ENCODE assay signal across 8 mouse cellular contexts in the genomic region with DNA sequence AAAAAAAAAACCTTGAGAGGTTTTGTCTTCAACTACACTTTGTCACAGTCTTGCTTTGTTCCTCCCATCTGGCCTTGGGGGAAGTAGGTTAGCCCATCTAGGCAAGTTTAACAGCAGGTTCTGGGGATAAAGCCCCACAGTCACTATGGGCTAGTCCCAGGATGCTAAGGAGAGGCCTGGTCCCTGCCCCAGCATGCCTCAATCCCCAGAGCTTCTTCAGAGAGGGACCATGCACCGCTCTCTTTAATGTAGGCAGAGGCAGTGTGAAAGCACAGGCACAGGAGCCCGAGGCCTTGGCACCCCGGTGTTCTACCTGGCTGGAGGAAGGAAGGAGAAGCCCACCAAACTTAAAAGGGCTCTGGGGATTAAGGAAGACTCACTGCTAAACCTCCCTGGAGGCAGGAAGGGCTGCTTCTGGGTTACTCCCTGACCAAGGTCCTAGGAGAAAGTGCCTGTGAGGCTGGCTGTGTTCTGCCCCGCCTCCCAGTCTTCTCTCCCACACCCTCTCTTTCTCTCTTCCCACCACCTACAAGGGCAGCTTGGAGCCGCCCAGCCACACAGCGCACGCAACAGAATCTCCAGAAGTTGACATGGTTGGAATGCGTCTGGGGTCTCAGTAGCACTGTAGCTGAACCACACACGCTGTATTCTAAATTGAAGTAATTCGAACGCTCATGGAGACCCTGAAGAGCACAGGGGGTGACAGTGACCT.
DNase-seq lines count a peak whose midpoint lies in the region; ATAC-seq lines count a peak whose summit lies in the region.

No protein-coding gene starts in this region.

- ATAC-seq in liver, embryonic 15.5 days (ENCODE audit: insufficient read depth), result peak; percentile 93
- no peak for ATAC-seq in neural tube, embryonic 11.5 days (ENCODE audit: insufficient read depth, low FRiP score, low TSS enrichment)

- no peaks in the 10 kb centered on the region for H3K9me3 ChIP-seq in forebrain, embryonic 10.5 days
- H3K9me3 ChIP-seq in liver, embryonic 15.5 days (replicated peaks), result no peaks in the 10 kb centered on the region
- no peaks in the 10 kb centered on the region for H3K9me3 ChIP-seq in neural tube, embryonic 11.5 days (ENCODE audit: control insufficient read depth, low read length)

- H3K4me1 ChIP-seq in forebrain, embryonic 10.5 days, result peaks cover 23% of the 10 kb centered on the region
- peaks cover 41% of the 10 kb centered on the region for H3K4me1 ChIP-seq in liver, embryonic 15.5 days (replicated peaks)
- peaks cover 2% of the 10 kb centered on the region; the same call in 1 of the 2 replicates for H3K4me1 ChIP-seq in neural tube, embryonic 11.5 days (ENCODE audit: control insufficient read depth, insufficient read depth, low read length)

- H3K4me3 ChIP-seq in forebrain, embryonic 10.5 days, result peak overlapping the region; percentile 54
- peak overlapping the region; percentile 62 for H3K4me3 ChIP-seq in liver, embryonic 15.5 days (replicated peaks)
- peak overlapping the region; percentile 31 for H3K4me3 ChIP-seq in neural tube, embryonic 11.5 days (ENCODE audit: low read depth, low read length)

- H3K27me3 ChIP-seq in forebrain, embryonic 10.5 days (ENCODE audit: poor library complexity, severe bottlenecking), result peaks cover 74% of the 10 kb centered on the region
- H3K27me3 ChIP-seq in liver, embryonic 15.5 days, result peaks cover 31% of the 10 kb centered on the region
- peaks cover 2% of the 10 kb centered on the region; the same call in 1 of the 2 replicates for H3K27me3 ChIP-seq in neural tube, embryonic 11.5 days (ENCODE audit: control insufficient read depth, insufficient read depth, low read length)

- 4% methylated on average over 11 of the region's 11 CpGs for WGBS in forebrain, embryonic 10.5 days
- whole genome bisulfite sequencing in liver, embryonic 15.5 days (ENCODE audit: insufficient replicate concordance), result 13% methylated on average over 11 of the region's 11 CpGs
- WGBS in neural tube, embryonic 11.5 days, result 4% methylated on average over 11 of the region's 11 CpGs

- H3K27ac ChIP-seq in forebrain, embryonic 10.5 days, result peak overlapping the region; percentile 32; the same call in 1 of the 2 replicates
- H3K27ac ChIP-seq in liver, embryonic 15.5 days (replicated peaks), result peak overlapping the region; percentile 80
- H3K27ac ChIP-seq in neural tube, embryonic 11.5 days (ENCODE audit: low read depth, low read length), result no peak overlapping the region

- peak overlapping the region; percentile 67 for H3K9ac ChIP-seq in liver, embryonic 15.5 days
- peak overlapping the region; percentile 44; the same call in 1 of the 2 replicates for H3K9ac ChIP-seq in neural tube, embryonic 11.5 days (ENCODE audit: low read length)

- DNase-seq in adrenal gland, adult (ENCODE audit: inconsistent age in 2 of 2, low spot score in 1 of 2), result peak; percentile 26 to 76
- DNase-seq in adrenal gland, postnatal 4 days (ENCODE audit: low spot score in 2 of 2), result no peak
- peak; percentile 52 for DNase-seq in R1 (ENCODE audit: low read depth, low spot score)
- DNase-seq in forebrain, embryonic 10.5 days (ENCODE audit: extremely low spot score, low spot score), result no peak
- peak; percentile 69 for DNase-seq in kidney, adult 11 months
- peak; percentile 34 for DNase-seq in neural tube, embryonic 11.5 days (ENCODE audit: low spot score)
- no peak for DNase-seq in MN1 (ENCODE audit: low spot score)

- no peaks in the 10 kb centered on the region for H3K36me3 ChIP-seq in forebrain, embryonic 10.5 days (replicated peaks)
- no peaks in the 10 kb centered on the region for H3K36me3 ChIP-seq in liver, embryonic 15.5 days (replicated peaks)
- H3K36me3 ChIP-seq in neural tube, embryonic 11.5 days (ENCODE audit: control insufficient read depth, insufficient read depth, low read length), result no peaks in the 10 kb centered on the region

- H3K4me2 ChIP-seq in liver, embryonic 15.5 days, result peak overlapping the region; percentile 91
- H3K4me2 ChIP-seq in neural tube, embryonic 11.5 days (ENCODE audit: low read depth), result peak overlapping the region; percentile 72

Comparison
In these comparisons a context has a peak if more than half of its experiments do, and no peak if none do; other contexts are left out.
1. DNase-seq: peak in adrenal gland, adult (2 of 2), R1 (single experiment), kidney, adult 11 months (single experiment) and neural tube, embryonic 11.5 days (single experiment); none in adrenal gland, postnatal 4 days (0 of 2), forebrain, embryonic 10.5 days (single experiment) and MN1 (single experiment).
2. Peak in every context shown above with its lines, with median percentiles within 50 percentile points of each other: H3K4me3 ChIP-seq.